Mouse (Mus musculus) MEL (cell line): Measurements from ENCODE around the gene Alox8.

Experiments
- CTCF ChIP-seq, 3 experiments: IDR thresholded peaks in 2 of 3; conservative IDR thresholded peaks in 1 of 3; 2 replicates each; pipeline ENCODE4 v1.5.1; 2011 to 2012; ENCODE audit warnings: low read length in 3 of 3, low read depth in 2 of 3, mild to moderate bottlenecking in 2 of 3, improper control_type of control experiment in 1 of 3, inconsistent platforms in 1 of 3, mixed read lengths in 1 of 3, moderate library complexity in 1 of 3; ENCODE audit not compliant: control insufficient read depth in 1 of 3, insufficient read depth in 1 of 3, poor library complexity in 1 of 3, severe bottlenecking in 1 of 3
- E2F4 ChIP-seq: IDR thresholded peaks from 2 replicates; pipeline ENCODE4 v1.6.1; 2011; ENCODE audit warnings: low read depth, low read length, improper control_type of control experiment, borderline replicate concordance
- ELF1 ChIP-seq: IDR thresholded peaks from 2 replicates; pipeline ENCODE4 v1.6.1; 2014; ENCODE audit warnings: low read depth, mild to moderate bottlenecking, inconsistent platforms, low read length, improper control_type of control experiment, moderate library complexity
- EP300 ChIP-seq, 2 experiments: IDR thresholded peaks; 2 replicates each; pipeline ENCODE4 v1.6.1; 2011; ENCODE audit warnings: improper control_type of control experiment in 2 of 2, low read length in 2 of 2, low read depth in 1 of 2, mild to moderate bottlenecking in 1 of 2
- ETS1 ChIP-seq: IDR thresholded peaks from 2 replicates; pipeline ENCODE4 v1.6.1; 2012; ENCODE audit warnings: low read depth, mild to moderate bottlenecking, inconsistent platforms, low read length, improper control_type of control experiment, moderate library complexity
- JUND ChIP-seq: IDR thresholded peaks from 2 replicates; pipeline ENCODE4 v1.6.1; 2011; ENCODE audit warnings: low read depth, mild to moderate bottlenecking, improper control_type of control experiment, low read length
- MEF2A ChIP-seq: IDR thresholded peaks from 2 replicates; pipeline ENCODE4 v1.6.1; 2014; ENCODE audit warnings: low read depth, mild to moderate bottlenecking, inconsistent platforms, low read length, improper control_type of control experiment; ENCODE audit not compliant: poor library complexity, insufficient replicate concordance, severe bottlenecking; ENCODE audit errors: extremely low read depth
- NRF1 ChIP-seq: IDR thresholded peaks from 2 replicates; pipeline ENCODE4 v1.6.1; 2014; ENCODE audit warnings: low read depth, mild to moderate bottlenecking, inconsistent platforms, low read length, improper control_type of control experiment, moderate library complexity; ENCODE audit not compliant: poor library complexity, insufficient read depth, severe bottlenecking
- POLR2A ChIP-seq, 2 experiments: IDR thresholded peaks; 2 replicates each; pipeline ENCODE4 v1.6.1; 2011 to 2012; ENCODE audit warnings: low read length in 2 of 2, mild to moderate bottlenecking in 2 of 2, control low read depth in 1 of 2, improper control_type of control experiment in 1 of 2, low read depth in 1 of 2, moderate library complexity in 1 of 2; ENCODE audit not compliant: control insufficient read depth in 1 of 2, insufficient read depth in 1 of 2, poor library complexity in 1 of 2
- RCOR1 ChIP-seq: IDR thresholded peaks from 2 replicates; pipeline ENCODE4 v1.6.1; 2012; ENCODE audit warnings: low read depth, mild to moderate bottlenecking, inconsistent platforms, low read length, improper control_type of control experiment
- UBTF ChIP-seq: IDR thresholded peaks from 2 replicates; pipeline ENCODE4 v1.6.1; 2012; ENCODE audit warnings: low read depth, mild to moderate bottlenecking, inconsistent platforms, low read length, improper control_type of control experiment, moderate library complexity, borderline replicate concordance; ENCODE audit not compliant: insufficient read depth
- ZMIZ1 ChIP-seq: IDR thresholded peaks from 2 replicates; pipeline ENCODE4 v1.6.1; 2012; ENCODE audit warnings: low read depth, mild to moderate bottlenecking, inconsistent platforms, low read length, improper control_type of control experiment, moderate library complexity

DNA sequence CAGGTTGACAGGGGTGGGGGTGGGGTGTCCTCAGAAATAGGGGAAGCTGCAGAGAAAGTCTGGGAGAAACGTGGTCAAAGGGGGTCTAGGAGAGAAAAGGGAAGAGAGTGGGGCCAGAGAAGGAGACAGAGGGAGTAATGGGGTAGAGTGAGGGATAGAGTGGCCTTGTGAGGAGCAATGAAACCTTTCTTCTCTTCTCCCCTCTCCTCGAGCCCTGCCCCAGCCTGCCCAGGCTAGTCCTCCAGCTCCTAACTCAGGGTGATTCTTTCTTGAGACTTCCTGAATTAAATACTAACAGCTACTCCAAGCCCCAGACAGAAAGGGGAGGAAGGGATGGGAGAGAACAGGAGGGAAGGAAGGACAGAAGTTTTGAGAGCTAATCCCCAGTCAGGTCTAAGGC is 21.0 kb upstream of the Alox8 start:
- TF ChIP-seq MEF2A (no peak), CTCF (IDR thresholded peaks at IDR 0.05 in 2 of 3, conservative IDR thresholded peaks at IDR 0.05 in 1 of 3; ENCODE audit: control insufficient read depth in 1 of 3, insufficient read depth in 1 of 3, low read depth in 2 of 3, low read length in 3 of 3, poor library complexity in 1 of 3, severe bottlenecking in 1 of 3) (no peak), JUND (no peak), POLR2A (IDR thresholded peaks at IDR 0.05; ENCODE audit: control insufficient read depth in 1 of 2, insufficient read depth in 1 of 2, low read depth in 1 of 2, low read length in 2 of 2, poor library complexity in 1 of 2) (no peak), ETS1 (no peak), NRF1 (no peak), ZMIZ1 (no peak), EP300 (IDR thresholded peaks at IDR 0.05; ENCODE audit: low read depth in 1 of 2, low read length in 2 of 2) (no peak), E2F4 (no peak), UBTF (no peak), ELF1 (no peak), RCOR1 (no peak)
